Mouse (Mus musculus): ENCODE measurements at regions not wholly inside any gene's neighbourhood (a gene's known extent, or its start where the extent isn't known, plus 50 kb on each side); places are given as distances from the start of the nearest gene placed in this dataset.
"Not testable (repeated sequence)": the region's sequence is repeated elsewhere in the genome, so short reads cannot be mapped to it uniquely, and the experiment has no call there.

GRCm38 (mm10) chrX:82249456-82249855 is 699.2 kb upstream of the Dmd start:
- intact Hi-C loops (cut with DNase I); DNase-seq (ENCODE audit: low spot score in 2 of 2): not testable (repeated sequence)

DNA sequence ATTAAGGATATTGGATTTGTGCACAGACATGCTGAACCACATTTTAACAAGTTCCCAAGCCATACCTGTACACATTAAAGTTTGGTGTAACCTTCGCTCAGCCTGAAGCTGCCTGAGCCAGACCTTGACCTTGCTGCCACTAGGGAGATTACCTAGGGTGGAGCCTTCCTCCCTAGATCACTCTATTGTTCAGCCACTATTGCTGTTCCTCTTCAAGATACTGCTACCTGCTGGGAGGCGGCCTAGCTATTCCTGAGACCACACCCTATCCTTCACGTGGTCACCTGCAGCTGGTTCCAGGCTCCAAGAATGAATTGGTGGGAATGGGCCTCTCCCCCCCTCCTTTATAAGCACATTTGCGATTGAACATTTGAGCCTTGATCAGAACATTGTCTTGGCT is 666.3 kb upstream of the Dmd start:
- intact Hi-C loops (cut with DNase I): not testable (repeated sequence)

GRCm38 (mm10) chrX:82310764-82311492 is 637.7 kb upstream of the Dmd start:
- intact Hi-C loops (cut with DNase I): loop anchor here (10.0 kb wide), 1 partner anchor 606 kb away; no protein-coding TSS in a partner anchor
- DNase-seq (ENCODE audit: low spot score in 2 of 2): peak; percentile 4 to 57

More for the DNA sequence above, 666.3 kb upstream of the Dmd start:
- DNase-seq (ENCODE audit: low spot score in 2 of 2): not testable (repeated sequence)

Measured in left cerebral cortex, postnatal 25 days (tissue).